Mouse (Mus musculus) heart, postnatal 0 days (tissue): ENCODE data around the gene Taf1c.

Experiments
- CTCF ChIP-seq: IDR thresholded peaks from 2 replicates; pipeline ENCODE4 v1.5.1; 2016; ENCODE audit warnings: antibody characterized with exemption, control low read depth, low read depth
- EP300 ChIP-seq: IDR thresholded peaks from 2 replicates; pipeline ENCODE4 v1.6.1; 2016; ENCODE audit warnings: antibody characterized with exemption, low read depth

- TF ChIP-seq EP300 (no peak), CTCF (no peak)
Measured at GRCm38 (mm10) chr8:119637381-119637780, 32.4 kb upstream of the Taf1c start.
